Mouse (Mus musculus) brain, embryonic 14.5 days (tissue): Measurements from ENCODE around the gene Ajap1.
A peak's percentile ranks its signal among the peaks of the same experiment; 100 is the strongest.

Experiments used
- CTCF ChIP-seq: fragments of 200-500 bp; IDR thresholded peaks from 2 replicates; pipeline ENCODE4 v1.5.1; 2012; ENCODE audit warnings: inconsistent platforms, mild to moderate bottlenecking, moderate library complexity, borderline replicate concordance; ENCODE audit not compliant: insufficient read depth, insufficient read length; ENCODE audit errors: extremely low read depth
- POLR2A ChIP-seq: fragments of 200-500 bp; IDR thresholded peaks from 2 replicates; pipeline ENCODE4 v1.6.1; 2012; ENCODE audit warnings: mild to moderate bottlenecking, inconsistent platforms, borderline replicate concordance; ENCODE audit not compliant: poor library complexity, insufficient read depth, insufficient read length, severe bottlenecking; ENCODE audit errors: extremely low read depth

DNA sequence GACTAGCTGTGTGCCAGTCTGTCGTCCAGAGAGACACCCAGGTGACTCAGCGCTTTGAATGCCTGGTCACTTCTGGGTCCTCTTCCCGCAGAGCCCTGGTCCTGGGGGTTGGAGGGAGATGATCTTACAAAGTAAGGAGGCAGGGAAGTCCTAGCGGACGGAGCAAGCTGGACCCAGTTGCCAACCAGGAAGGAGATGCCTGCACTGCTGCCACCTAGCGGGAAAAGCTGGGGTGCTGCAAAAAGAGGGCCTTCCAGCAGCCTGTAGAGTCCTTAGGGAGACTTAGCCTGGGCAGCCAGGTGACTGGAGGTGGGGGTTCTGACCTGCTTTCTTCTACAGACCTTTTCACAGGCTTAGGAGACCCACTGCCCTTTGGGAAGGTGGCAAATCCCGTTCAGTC lies 1.8 kb upstream of the Ajap1 start:
- TF ChIP-seq POLR2A (no peak), CTCF (peak; percentile 94)
